Comparison of ENCODE assay signal across 13 mouse cellular contexts in genomic region chr3:55644035-55644618, GRCm38 (mm10).
DNase-seq lines count a peak whose midpoint lies in the region; ATAC-seq and TF ChIP-seq lines count a peak whose summit lies in the region.
"Had no signal": no experiment of that assay in that cellular context is flagged by ENCODE, and none has a peak within 500 bp of the region (broad histone marks: within the 10 kb centered on the region; RNA-seq: fewer than 3 reads in every experiment).

No protein-coding gene starts in this region.

- H3K9me3 ChIP-seq in forebrain, embryonic 14.5 days (replicated peaks; ENCODE audit: control insufficient read depth, low read length), result no peaks in the 10 kb centered on the region
- no peaks in the 10 kb centered on the region for H3K9me3 ChIP-seq in forebrain, embryonic 15.5 days
- H3K9me3 ChIP-seq in hindbrain, embryonic 13.5 days, result no peaks in the 10 kb centered on the region
- no peaks in the 10 kb centered on the region for H3K9me3 ChIP-seq in midbrain, postnatal 0 days (ENCODE audit: low read length)
- no peaks in the 10 kb centered on the region for H3K9me3 ChIP-seq in intestine, postnatal 0 days (ENCODE audit: control insufficient read depth)
- H3K9me3 ChIP-seq in heart, embryonic 12.5 days (replicated peaks), result no peaks in the 10 kb centered on the region
- H3K9me3 ChIP-seq: embryonic facial prominence, embryonic 12.5 days; heart, embryonic 13.5 days; limb, embryonic 13.5 days had no signal

- WGBS in forebrain, embryonic 14.5 days, result 47% methylated on average over 11 of the region's 11 CpGs
- 45% methylated on average over 11 of the region's 11 CpGs for WGBS in forebrain, embryonic 15.5 days
- 34% methylated on average over 11 of the region's 11 CpGs for WGBS in hindbrain, embryonic 13.5 days
- WGBS in midbrain, postnatal 0 days, result 39% methylated on average over 11 of the region's 11 CpGs
- WGBS in intestine, postnatal 0 days, result 73% methylated on average over 11 of the region's 11 CpGs
- WGBS in heart, embryonic 12.5 days, result 75% methylated on average over 11 of the region's 11 CpGs

- TF ChIP-seq CTCF in midbrain, postnatal 0 days (IDR thresholded peaks at IDR 0.05), result no peak
- no peak for TF ChIP-seq CTCF in intestine, postnatal 0 days (IDR thresholded peaks at IDR 0.05; ENCODE audit: low read depth)

- peak; percentile 25 for DNase-seq in forebrain, embryonic 14.5 days (ENCODE audit: low spot score)
- DNase-seq in cerebellum, adult 9-10 months, result peak; percentile 72
- DNase-seq in midbrain, postnatal 0 days (ENCODE audit: low spot score), result peak; percentile 67
- no peak for DNase-seq in adrenal gland, adult 18-20 months (ENCODE audit: low spot score in 2 of 2)
- DNase-seq: thymus, adult 18-20 months had no signal

- peaks cover 44% of the 10 kb centered on the region for H3K36me3 ChIP-seq in forebrain, embryonic 14.5 days (ENCODE audit: control insufficient read depth, insufficient read depth, low read length)
- H3K36me3 ChIP-seq in forebrain, embryonic 15.5 days, result peaks cover 53% of the 10 kb centered on the region
- H3K36me3 ChIP-seq in hindbrain, embryonic 13.5 days, result peaks cover 62% of the 10 kb centered on the region
- peaks cover 17% of the 10 kb centered on the region for H3K36me3 ChIP-seq in midbrain, postnatal 0 days (ENCODE audit: insufficient read depth, low read length)
- no peaks in the 10 kb centered on the region for H3K36me3 ChIP-seq in intestine, postnatal 0 days (ENCODE audit: control insufficient read depth, insufficient read depth)
- peaks cover 24% of the 10 kb centered on the region for H3K36me3 ChIP-seq in heart, embryonic 12.5 days

- H3K27ac ChIP-seq in forebrain, embryonic 14.5 days (ENCODE audit: low read depth, low read length), result peak overlapping the region; percentile 27; the same call in 1 of the 2 replicates
- no peak overlapping the region for H3K27ac ChIP-seq in forebrain, embryonic 15.5 days (replicated peaks)
- peak overlapping the region; percentile 77 for H3K27ac ChIP-seq in hindbrain, embryonic 13.5 days
- H3K27ac ChIP-seq in midbrain, postnatal 0 days (ENCODE audit: low read depth, low read length), result no peak overlapping the region
- H3K27ac ChIP-seq in intestine, postnatal 0 days (ENCODE audit: low read depth, low read length), result no peak overlapping the region
- no peak overlapping the region for H3K27ac ChIP-seq in heart, embryonic 12.5 days (ENCODE audit: poor library complexity, severe bottlenecking)
- H3K27ac ChIP-seq: embryonic facial prominence, embryonic 12.5 days; heart, embryonic 13.5 days; limb, embryonic 13.5 days had no signal

- H3K27me3 ChIP-seq in forebrain, embryonic 14.5 days (replicated peaks; ENCODE audit: control insufficient read depth, insufficient read depth, low read length), result no peaks in the 10 kb centered on the region
- no peaks in the 10 kb centered on the region for H3K27me3 ChIP-seq in forebrain, embryonic 15.5 days
- H3K27me3 ChIP-seq in hindbrain, embryonic 13.5 days, result no peaks in the 10 kb centered on the region
- no peaks in the 10 kb centered on the region for H3K27me3 ChIP-seq in midbrain, postnatal 0 days (ENCODE audit: insufficient read depth, low read length)
- H3K27me3 ChIP-seq in intestine, postnatal 0 days (replicated peaks; ENCODE audit: control insufficient read depth, insufficient read depth, low read length), result no peaks in the 10 kb centered on the region
- no peaks in the 10 kb centered on the region for H3K27me3 ChIP-seq in heart, embryonic 12.5 days (replicated peaks)
- H3K27me3 ChIP-seq: embryonic facial prominence, embryonic 12.5 days; heart, embryonic 13.5 days had no signal

- peaks cover 9% of the 10 kb centered on the region for H3K4me1 ChIP-seq in forebrain, embryonic 14.5 days (ENCODE audit: control insufficient read depth, insufficient read depth, low read length)
- H3K4me1 ChIP-seq in forebrain, embryonic 15.5 days, result peaks cover 7% of the 10 kb centered on the region
- peaks cover 13% of the 10 kb centered on the region for H3K4me1 ChIP-seq in hindbrain, embryonic 13.5 days (replicated peaks)
- H3K4me1 ChIP-seq in midbrain, postnatal 0 days (ENCODE audit: insufficient read depth, low read length), result no peaks in the 10 kb centered on the region
- H3K4me1 ChIP-seq in intestine, postnatal 0 days (replicated peaks; ENCODE audit: control insufficient read depth, insufficient read depth, low read length), result no peaks in the 10 kb centered on the region
- H3K4me1 ChIP-seq in heart, embryonic 12.5 days (replicated peaks), result no peaks in the 10 kb centered on the region
- H3K4me1 ChIP-seq: heart, embryonic 13.5 days had no signal

- ATAC-seq in forebrain, embryonic 14.5 days, result peak; percentile 54; the same call in 1 of the 2 replicates
- no peak; the same call in 1 of the 2 replicates for ATAC-seq in forebrain, embryonic 15.5 days (replicated peaks)
- ATAC-seq in hindbrain, embryonic 13.5 days (ENCODE audit: low FRiP score), result peak; percentile 66
- ATAC-seq in midbrain, postnatal 0 days (ENCODE audit: low FRiP score), result no peak; the same call in 1 of the 2 replicates
- no peak for ATAC-seq in intestine, postnatal 0 days
- no peak for ATAC-seq in heart, embryonic 12.5 days (ENCODE audit: insufficient number of reproducible peaks, low FRiP score)
- ATAC-seq: intestine, embryonic 16.5 days had no signal

- no peak overlapping the region for H3K4me3 ChIP-seq in forebrain, embryonic 14.5 days (ENCODE audit: low read depth, low read length)
- no peak overlapping the region for H3K4me3 ChIP-seq in forebrain, embryonic 15.5 days
- H3K4me3 ChIP-seq in hindbrain, embryonic 13.5 days, result no peak overlapping the region
- H3K4me3 ChIP-seq in midbrain, postnatal 0 days (ENCODE audit: low read depth, low read length), result no peak overlapping the region
- H3K4me3 ChIP-seq in intestine, postnatal 0 days (ENCODE audit: low read depth, low read length), result no peak overlapping the region
- H3K4me3 ChIP-seq in heart, embryonic 12.5 days, result no peak overlapping the region
- H3K4me3 ChIP-seq: embryonic facial prominence, embryonic 12.5 days; heart, embryonic 13.5 days; limb, embryonic 13.5 days had no signal

- no peak overlapping the region for H3K4me2 ChIP-seq in forebrain, embryonic 14.5 days (ENCODE audit: low read length)
- H3K4me2 ChIP-seq in forebrain, embryonic 15.5 days (replicated peaks), result no peak overlapping the region
- no peak overlapping the region for H3K4me2 ChIP-seq in hindbrain, embryonic 13.5 days
- H3K4me2 ChIP-seq in midbrain, postnatal 0 days (ENCODE audit: low read depth, low read length, poor library complexity, severe bottlenecking), result no peak overlapping the region
- no peak overlapping the region for H3K4me2 ChIP-seq in intestine, postnatal 0 days (replicated peaks; ENCODE audit: low read depth)
- H3K4me2 ChIP-seq in heart, embryonic 12.5 days, result no peak overlapping the region
- H3K4me2 ChIP-seq: embryonic facial prominence, embryonic 12.5 days; heart, embryonic 13.5 days; limb, embryonic 13.5 days had no signal

- no peak overlapping the region for H3K9ac ChIP-seq in forebrain, embryonic 14.5 days (ENCODE audit: low read length)
- no peak overlapping the region for H3K9ac ChIP-seq in forebrain, embryonic 15.5 days (replicated peaks)
- no peak overlapping the region for H3K9ac ChIP-seq in hindbrain, embryonic 13.5 days
- no peak overlapping the region for H3K9ac ChIP-seq in midbrain, postnatal 0 days (replicated peaks; ENCODE audit: low read length, poor library complexity, severe bottlenecking)
- H3K9ac ChIP-seq in intestine, postnatal 0 days (ENCODE audit: low read depth, low read length), result no peak overlapping the region
- H3K9ac ChIP-seq in heart, embryonic 12.5 days, result no peak overlapping the region
- H3K9ac ChIP-seq: embryonic facial prominence, embryonic 12.5 days; heart, embryonic 13.5 days; limb, embryonic 13.5 days had no signal

Comparison
In these comparisons a context has a peak if more than half of its experiments do, and no peak if none do; other contexts are left out.
1. ATAC-seq: peak in forebrain, embryonic 14.5 days (single experiment) and hindbrain, embryonic 13.5 days (single experiment); none in forebrain, embryonic 15.5 days (single experiment), midbrain, postnatal 0 days (single experiment), intestine, postnatal 0 days (single experiment) and heart, embryonic 12.5 days (single experiment).
2. H3K27ac ChIP-seq: peak in forebrain, embryonic 14.5 days (single experiment) and hindbrain, embryonic 13.5 days (single experiment); none in forebrain, embryonic 15.5 days (single experiment), midbrain, postnatal 0 days (single experiment), intestine, postnatal 0 days (single experiment) and heart, embryonic 12.5 days (single experiment).
3. DNase-seq: peak in forebrain, embryonic 14.5 days (single experiment), cerebellum, adult 9-10 months (single experiment) and midbrain, postnatal 0 days (single experiment); none in adrenal gland, adult 18-20 months (0 of 2).